Mouse (Mus musculus) leukemia stem cell, adult 10-12 weeks (primary cell): ENCODE data around the gene Btbd16. TPM values are rescaled to one million over a fixed set of nuclear protein-coding genes. Genes with fewer than 3 reads are reported as not detected.

ENCODE experiments used
- polyA plus RNA-seq: library from polyadenylated mRNA; stranded (reverse); fragments of >175 nt; gene quantifications from 2 replicates; pipeline ENCODE4 v1.2.3, GENCODE M21; 2012; ENCODE audit warnings: low replicate concordance

Btbd16 gene
- not detected in 2 replicates for polyA plus RNA-seq

GRCm38 (mm10) chr7:130773914-130774630 lies at the start of gene Btbd16:
Gene Btbd16, plus strand, starts transcription at chr7:130774069.

DNA sequence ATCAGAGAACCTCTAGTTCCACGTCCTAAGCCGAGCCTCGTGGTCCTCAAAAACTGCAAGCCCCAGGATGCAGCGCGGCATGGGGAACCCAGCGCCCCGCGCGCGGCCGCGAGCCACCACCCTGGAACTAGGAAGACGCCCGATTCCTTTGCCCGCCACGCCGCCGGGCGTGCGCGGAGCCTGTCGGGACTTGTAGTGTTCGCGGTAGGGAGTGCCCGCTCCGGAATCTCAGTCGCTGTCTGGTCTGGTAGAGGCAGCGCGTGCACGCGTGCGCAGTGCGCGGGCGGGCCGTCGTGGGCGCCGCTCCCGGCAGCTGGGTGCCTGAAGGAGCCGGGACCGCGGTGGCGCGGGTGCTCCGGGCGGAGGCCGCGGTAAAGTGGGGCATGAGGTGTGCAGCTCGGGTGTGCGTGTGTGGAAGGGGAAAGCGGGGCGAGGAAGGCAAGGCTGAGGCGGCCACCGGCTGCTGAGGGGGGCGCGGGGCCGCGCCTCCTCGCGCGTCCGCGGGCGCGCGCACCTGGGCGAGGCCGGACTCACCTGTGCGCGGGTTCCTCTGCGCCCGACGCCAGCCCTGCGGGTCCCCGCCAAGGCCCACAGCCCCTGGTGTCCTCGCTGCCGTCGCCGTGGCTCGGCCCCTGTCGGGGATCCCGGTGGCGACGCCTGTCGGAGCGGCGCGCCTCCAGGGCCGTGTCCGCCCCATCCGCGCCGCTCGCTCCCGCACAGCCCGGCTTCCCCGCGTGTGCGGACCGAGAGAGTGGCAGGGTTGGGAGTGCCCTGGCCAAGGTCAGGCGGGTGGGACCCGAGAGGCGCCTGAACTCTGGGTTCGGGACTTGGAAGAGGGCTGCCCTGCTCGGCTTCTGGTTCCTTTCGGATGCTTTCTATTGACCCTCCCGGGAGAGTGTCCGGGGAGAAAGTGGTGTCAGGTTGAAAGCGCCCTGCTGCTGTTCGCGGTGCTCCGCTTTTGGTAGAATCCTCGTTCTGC lies 92.0 kb downstream of the Btbd16 start, which contains the start of gene Plekha1:
Plekha1 (plus strand) TSS at position 144 of the 979 bp plus-strand sequence.

Other genes starting within 250 kb of the Btbd16 start
- 130 and 198 TPM in 2 replicates for gene Nsmce4a, start 201.0 kb upstream of the Btbd16 start, polyA plus RNA-seq
- gene Tacc2, start 196.6 kb upstream of the Btbd16 start, polyA plus RNA-seq: 1.2 and 2.8 TPM in 2 replicates
- gene Plekha1, start 91.7 kb downstream of the Btbd16 start, polyA plus RNA-seq: 0.60 and 5.7 TPM in 2 replicates
- 0.77 and 3.9 TPM in 2 replicates for gene Htra1, start 162.0 kb downstream of the Btbd16 start, polyA plus RNA-seq